Mouse (Mus musculus): Measurements from ENCODE around the gene March4. TPM values are rescaled to one million over a fixed set of nuclear protein-coding genes. Genes with fewer than 3 reads are reported as not detected.
A peak's percentile ranks its signal among the peaks of the same experiment; 100 is the strongest.

Gene March4
- total RNA-seq, 2 experiments from 2014 or later: 28.2 to 29.7 TPM

GRCm38 (mm10) chr1:72532926-72533325 lies 3.8 kb downstream of the March4 start:
- DNase-seq (ENCODE audit: low spot score in 2 of 2): no peak

- no peak for DNase-seq (ENCODE audit: low spot score in 2 of 2)
Measured at GRCm38 (mm10) chr1:72530516-72531196, 6.1 kb downstream of the March4 start.

DNA sequence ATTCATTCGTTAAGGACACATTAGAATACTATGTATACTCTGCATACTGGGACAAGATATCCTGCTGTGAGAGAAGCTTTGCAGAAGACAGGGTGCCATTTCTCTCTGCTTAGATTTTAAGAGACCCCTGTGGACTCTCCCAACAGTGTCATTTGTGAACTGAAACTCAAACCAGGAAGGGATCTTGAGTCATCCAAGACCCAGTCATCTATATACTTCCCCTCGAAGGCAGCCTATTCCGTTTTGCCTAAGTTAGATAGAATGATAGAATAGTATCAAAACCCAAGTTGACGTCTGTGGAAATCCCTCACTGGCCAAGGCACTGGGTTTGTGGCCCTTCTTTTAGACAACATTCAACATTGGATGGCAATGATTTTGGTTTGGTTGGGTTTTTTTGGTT lies 7.5 kb downstream of the March4 start:
- no peak for DNase-seq (ENCODE audit: low spot score in 2 of 2)

- DNase-seq (ENCODE audit: low spot score in 2 of 2): no peak
Measured at GRCm38 (mm10) chr1:72523601-72524000, 13.1 kb downstream of the March4 start.

DNA sequence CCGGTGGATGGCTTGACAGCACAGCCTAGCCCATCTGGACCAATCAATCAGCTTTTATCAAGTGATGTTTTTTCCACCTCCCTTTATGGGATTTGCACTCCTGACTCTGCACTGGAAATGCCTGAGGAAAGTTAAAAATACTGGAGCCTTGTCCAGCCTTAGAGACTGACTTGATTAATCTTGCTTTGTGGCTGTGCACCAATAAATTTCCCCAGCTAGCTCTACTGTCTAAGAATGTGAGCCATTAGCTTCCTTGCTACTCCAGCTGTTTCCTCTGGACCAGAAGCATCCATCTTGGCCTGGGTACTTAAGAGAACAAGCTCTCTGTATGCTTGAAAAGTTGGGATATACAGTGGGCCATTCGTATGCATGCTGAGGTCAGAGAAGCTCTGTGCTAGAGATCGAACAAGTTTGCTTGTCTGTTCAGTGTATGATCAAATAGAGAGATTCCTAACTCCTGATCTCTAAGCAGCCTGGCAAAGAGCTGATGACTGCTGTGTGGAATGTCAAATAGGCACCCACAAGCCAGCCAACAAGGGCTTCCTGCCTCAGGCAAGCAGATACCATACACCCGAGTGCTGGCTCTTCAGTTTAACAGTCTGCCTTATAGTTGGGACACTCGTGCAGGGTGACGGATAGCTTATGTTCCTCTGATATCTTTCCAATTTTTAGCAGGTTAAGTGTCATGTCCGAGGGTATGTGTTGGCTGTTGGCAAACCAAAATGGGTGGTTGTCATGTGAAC lies 25.8 kb downstream of the March4 start:
- DNase-seq (ENCODE audit: low spot score in 2 of 2): no peak

GRCm38 (mm10) chr1:72509551-72509950 lies 27.2 kb downstream of the March4 start:
- no peak for DNase-seq (ENCODE audit: low spot score in 2 of 2)

- no peak for DNase-seq (ENCODE audit: low spot score in 2 of 2)
Measured at GRCm38 (mm10) chr1:72507670-72508069, 29.1 kb downstream of the March4 start.

GRCm38 (mm10) chr1:72506202-72506601 lies 30.5 kb downstream of the March4 start:
- peak in 1 of 2 experiments; percentile 18 for DNase-seq (ENCODE audit: low spot score in 2 of 2)

GRCm38 (mm10) chr1:72497609-72498008 lies 39.1 kb downstream of the March4 start:
- no peak for DNase-seq (ENCODE audit: low spot score in 2 of 2)

DNA sequence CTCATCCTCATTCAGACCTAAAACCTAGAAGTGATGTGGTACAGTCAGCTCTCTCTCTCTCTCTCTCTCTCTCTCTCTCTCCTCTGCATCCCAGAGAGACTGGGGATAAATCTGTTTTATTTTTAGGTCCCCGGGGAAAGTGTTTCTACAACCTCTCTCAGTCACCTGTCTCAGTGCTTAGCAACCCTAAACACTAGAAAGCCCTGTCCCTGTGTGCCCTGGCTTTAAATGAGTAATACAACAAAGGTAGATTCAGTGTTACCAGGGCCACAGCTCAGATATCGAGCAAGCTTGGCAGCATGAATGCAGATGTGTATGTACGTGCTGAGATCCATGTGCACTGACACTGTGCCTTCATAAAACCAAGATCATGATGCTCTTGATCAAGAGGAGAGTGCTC lies 43.3 kb downstream of the March4 start:
- no peak for DNase-seq (ENCODE audit: low spot score in 2 of 2)

DNA sequence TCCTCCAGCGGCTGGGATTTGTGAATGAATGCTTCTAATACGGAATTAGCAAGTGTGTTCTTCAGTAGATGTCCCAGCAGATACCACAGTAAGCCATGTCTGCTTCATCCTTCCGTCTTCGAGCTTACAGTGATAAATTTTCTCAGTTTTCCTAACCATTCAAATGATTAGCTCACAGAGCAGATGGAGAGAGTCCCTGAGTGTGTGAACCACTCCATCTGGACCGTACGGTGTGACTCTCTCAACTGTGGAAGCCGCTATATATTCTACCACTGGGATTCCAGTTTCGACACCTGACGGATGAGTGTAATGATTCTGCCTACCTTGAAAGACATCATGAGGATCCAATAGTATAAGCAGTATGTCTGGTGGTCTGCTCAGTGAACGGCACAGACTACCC lies 44.1 kb downstream of the March4 start:
- peak in 1 of 2 experiments; percentile 34 for DNase-seq (ENCODE audit: low spot score in 2 of 2)

DNA sequence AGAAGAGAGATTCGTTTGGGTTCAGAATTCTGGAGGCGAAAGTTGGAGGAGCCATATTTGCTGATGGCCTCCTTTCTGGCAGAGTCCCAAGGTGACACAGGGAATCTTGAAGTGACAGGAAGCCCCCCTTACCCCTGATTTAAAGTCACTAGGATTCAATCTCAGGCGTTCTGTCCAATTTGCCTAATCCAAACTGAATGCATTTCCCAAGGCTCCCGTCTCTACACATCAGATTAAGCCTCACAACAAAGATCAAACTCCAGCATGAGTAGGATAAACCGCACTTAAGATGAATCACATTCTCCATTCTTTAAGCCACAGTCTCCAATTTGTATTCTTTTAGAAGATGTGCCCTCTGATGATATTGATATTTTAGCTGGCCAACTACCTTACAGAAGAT lies 45.4 kb downstream of the March4 start:
- no peak for DNase-seq (ENCODE audit: low spot score in 2 of 2)

DNA sequence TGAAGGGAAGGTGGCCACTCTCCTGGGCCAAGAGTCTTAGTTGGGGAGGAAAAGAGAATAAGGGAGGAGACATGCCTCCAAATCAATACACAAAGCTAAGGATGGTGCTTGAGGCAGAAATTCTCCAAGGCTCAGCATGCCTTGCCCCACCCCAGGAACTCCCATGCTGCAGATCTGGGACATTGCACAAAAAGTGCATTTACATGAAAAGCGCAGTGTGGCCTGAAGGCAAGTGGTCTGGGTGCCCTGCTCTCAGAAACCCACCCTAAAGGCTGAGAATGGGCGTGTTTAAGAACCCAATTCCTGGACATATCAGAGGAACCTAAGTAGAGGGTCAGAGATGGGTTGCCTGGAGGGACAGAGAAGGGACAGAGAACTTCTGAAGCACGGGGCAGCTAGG lies 45.9 kb downstream of the March4 start:
- DNase-seq (ENCODE audit: low spot score in 2 of 2): no peak

DNA sequence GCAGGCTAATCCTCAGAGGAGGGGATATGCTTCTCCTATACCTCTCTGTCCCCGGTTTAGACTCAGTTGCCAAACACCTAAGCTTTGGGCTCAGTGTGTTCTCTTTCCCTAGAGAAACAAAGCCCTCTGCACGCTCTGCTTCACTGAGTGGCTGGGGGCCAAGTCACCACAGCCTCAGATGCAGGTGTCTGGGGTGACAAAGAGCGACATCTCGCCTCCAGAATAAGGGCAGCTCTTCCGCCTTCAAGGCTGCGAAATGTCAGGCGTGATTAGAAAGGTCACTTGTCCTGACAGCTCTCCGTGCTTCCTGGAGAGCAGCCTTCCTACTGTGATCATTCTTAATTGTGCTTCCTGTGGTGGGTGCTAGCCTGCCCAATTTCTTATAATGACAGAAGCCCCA lies 46.5 kb downstream of the March4 start:
- no peak for DNase-seq (ENCODE audit: low spot score in 2 of 2)

DNA sequence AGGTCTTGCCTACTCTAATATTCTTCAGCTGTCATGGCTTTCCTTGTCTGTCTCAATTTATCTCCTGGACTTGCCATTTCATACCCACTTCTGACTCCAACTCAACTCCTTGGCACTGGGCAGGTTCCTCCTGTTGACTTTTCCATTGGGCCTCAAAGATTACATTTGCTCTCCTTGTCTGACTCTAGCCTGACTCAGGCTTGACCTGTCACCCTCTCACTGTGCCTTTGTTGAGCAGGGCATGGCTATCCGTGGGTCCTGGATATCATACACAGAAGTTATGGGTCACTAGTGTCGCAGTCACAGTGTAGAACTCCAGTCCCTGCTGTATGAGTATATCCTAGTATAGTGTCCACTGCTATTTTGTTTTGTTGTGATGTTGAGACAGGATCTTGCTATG lies 60.1 kb downstream of the March4 start:
- no peak for DNase-seq (ENCODE audit: low spot score in 2 of 2)

- DNase-seq (ENCODE audit: low spot score in 2 of 2): no peak
Measured at GRCm38 (mm10) chr1:72469075-72469474, 67.7 kb downstream of the March4 start.

GRCm38 (mm10) chr1:72468466-72469003 lies 68.2 kb downstream of the March4 start:
- no peak for DNase-seq (ENCODE audit: low spot score in 2 of 2)

GRCm38 (mm10) chr1:72464926-72465583 lies 71.7 kb downstream of the March4 start:
- DNase-seq (ENCODE audit: low spot score in 2 of 2): peak in 1 of 2 experiments; percentile 61

DNA sequence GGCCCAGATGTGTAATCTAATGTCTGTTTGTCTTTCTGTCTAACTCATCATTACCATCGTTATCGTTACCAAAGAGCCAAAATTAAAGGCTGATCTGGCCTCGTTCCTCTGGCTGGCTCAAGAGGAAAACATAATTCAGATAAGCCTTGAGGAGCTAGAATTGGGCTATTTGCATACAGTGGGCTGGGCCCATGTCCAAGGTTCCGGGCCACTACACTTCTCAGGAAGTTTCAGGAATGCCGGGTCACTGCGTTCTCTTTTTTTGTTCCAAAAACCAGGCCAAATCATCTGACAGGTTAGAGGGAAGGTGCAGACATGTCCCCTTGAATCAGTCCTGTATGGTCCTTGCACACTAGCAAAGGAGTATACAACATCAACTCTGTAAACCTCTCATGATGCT lies 74.2 kb downstream of the March4 start:
- no peak for DNase-seq (ENCODE audit: low spot score in 2 of 2)

GRCm38 (mm10) chr1:72457652-72458051 lies 79.1 kb downstream of the March4 start:
- DNase-seq (ENCODE audit: low spot score in 2 of 2): no peak

DNA sequence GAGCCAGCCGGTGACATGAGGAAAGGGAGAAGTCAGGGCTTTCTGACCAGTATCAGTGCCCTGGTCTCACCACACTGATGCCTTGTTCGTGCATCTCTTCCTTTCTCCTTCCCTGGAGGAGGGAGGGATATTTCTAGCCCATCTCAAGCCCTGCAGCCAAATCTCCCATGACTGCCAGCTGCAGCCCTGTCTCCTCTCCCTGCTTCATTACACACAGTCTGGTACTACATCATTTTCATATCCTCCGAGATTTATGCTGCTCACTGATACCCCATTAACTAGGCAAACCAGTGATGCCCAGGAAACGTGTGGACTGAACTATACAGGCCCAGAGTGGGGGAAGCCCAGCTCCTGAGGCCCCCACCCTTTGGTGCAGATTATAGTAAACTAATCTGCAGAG lies 80.8 kb downstream of the March4 start:
- no peak for DNase-seq (ENCODE audit: low spot score in 2 of 2)

GRCm38 (mm10) chr1:72454733-72455201 lies 82.0 kb downstream of the March4 start:
- no peak for DNase-seq (ENCODE audit: low spot score in 2 of 2)

All from layer of hippocampus, postnatal 14 days (tissue).